Mouse (Mus musculus) G1E (cell line): Measurements from ENCODE around the gene Zdhhc4. TPM values are rescaled to one million over a fixed set of nuclear protein-coding genes. Genes with fewer than 3 reads are reported as not detected.

ENCODE experiments used
- ATAC-seq: 2 replicates; pipeline ENCODE4 v1.8.0; 2016; ENCODE audit warnings: mild to moderate bottlenecking; ENCODE audit not compliant: insufficient number of reproducible peaks, poor library complexity, low FRiP score, severe bottlenecking; ENCODE audit errors: extremely low read depth
- DNase-seq: peaks from one replicate; pipeline ENCODE4 v3.0.0; 2012; ENCODE audit warnings: low spot score
- H3K27me3 ChIP-seq: 2 replicates; pipeline ENCODE4 v1.6.1; 2012; ENCODE audit warnings: mild to moderate bottlenecking, low read length, inconsistent platforms; ENCODE audit not compliant: insufficient read depth
- H3K36me3 ChIP-seq: replicated peaks from 2 replicates; pipeline ENCODE3; 2012; ENCODE audit warnings: mild to moderate bottlenecking, inconsistent platforms
- H3K4me1 ChIP-seq: 2 replicates; pipeline ENCODE4 v1.6.1; 2012; ENCODE audit warnings: low read depth, low read length, inconsistent platforms, mixed read lengths; ENCODE audit not compliant: insufficient read depth
- H3K4me3 ChIP-seq: 2 replicates; pipeline ENCODE4 v1.5.1; 2012; ENCODE audit warnings: low read depth, mild to moderate bottlenecking, inconsistent platforms, low read length, moderate library complexity, mixed read lengths
- H3K9me3 ChIP-seq: replicated peaks from 2 replicates; pipeline ENCODE4 v1.6.1; 2012; ENCODE audit warnings: inconsistent platforms
- CTCF ChIP-seq: IDR thresholded peaks from 2 replicates; pipeline ENCODE4 v1.5.1; 2012; ENCODE audit warnings: low read depth, low read length, inconsistent platforms, mixed read lengths
- GATA1 ChIP-seq: IDR thresholded peaks from 2 replicates; pipeline ENCODE4 v1.6.1; 2012; ENCODE audit warnings: borderline replicate concordance, low read length, inconsistent platforms, mixed read lengths
- GATA2 ChIP-seq: IDR thresholded peaks from 2 replicates; pipeline ENCODE4 v1.6.1; 2012; ENCODE audit warnings: low read depth, low read length, inconsistent platforms, borderline replicate concordance
- POLR2AphosphoS5 ChIP-seq: IDR thresholded peaks from 2 replicates; pipeline ENCODE4 v1.6.1; 2012; ENCODE audit warnings: low read depth, low read length, inconsistent platforms; ENCODE audit not compliant: insufficient replicate concordance
- TAL1 ChIP-seq: conservative IDR thresholded peaks from 2 replicates; pipeline ENCODE4 v1.6.1; 2012; ENCODE audit warnings: low read depth, low read length, inconsistent platforms, mixed read lengths
- polyA plus RNA-seq: library from polyadenylated mRNA; stranded (reverse); fragments of >175 nt; gene quantifications from 2 replicates; pipeline ENCODE4 v1.2.3, GENCODE M21; 2012
- total RNA-seq, 2 experiments: library from RNA; stranded (forward) in 1 of 2; stranded (reverse) in 1 of 2; fragments of 200-1000 nt in 1 of 2; fragments of >200 nt in 1 of 2; fragmentation: Nextera tagmentation in 1 of 2; gene quantifications; 2 replicates each; pipeline ENCODE4 v1.2.3; 2014 to 2017

Gene Zdhhc4
- total and polyA plus RNA-seq, 3 experiments, result 45.6 to 68.7 (median 53.5) TPM

- DNase-seq (no peak), ATAC-seq (no peak)
- H3K4me3 ChIP-seq, result no peak overlapping the region
- H3K9me3 ChIP-seq, result no peaks in the 10 kb centered on the region
- peaks cover 9% of the 10 kb centered on the region for H3K36me3 ChIP-seq
- TF ChIP-seq CTCF (no peak), TAL1 (no peak), GATA2 (no peak), GATA1 (no peak), POLR2AphosphoS5 (no peak)
- peaks cover 4% of the 10 kb centered on the region for H3K27me3 ChIP-seq
- H3K4me1 ChIP-seq, result peaks cover 17% of the 10 kb centered on the region
Observed at GRCm38 (mm10) chr5:143334418-143335088, 5.5 kb upstream of the Zdhhc4 start.

GRCm38 (mm10) chr5:143333872-143334271 lies 4.8 kb upstream of the Zdhhc4 start:
- DNase-seq, result peak; percentile 39
- no peak for ATAC-seq
- Histone ChIP-seq H3K4me3 (no peak overlapping the region), H3K4me1 (peaks cover 17% of the 10 kb centered on the region), H3K27me3 (peaks cover 4% of the 10 kb centered on the region), H3K36me3 (peaks cover 9% of the 10 kb centered on the region), H3K9me3 (no peaks in the 10 kb centered on the region)
- TF ChIP-seq CTCF (peak; percentile 65), POLR2AphosphoS5 (no peak)

GRCm38 (mm10) chr5:143317288-143317610 lies 11.8 kb downstream of the Zdhhc4 start:
- Histone ChIP-seq H3K9me3 (no peaks in the 10 kb centered on the region), H3K4me3 (no peak overlapping the region), H3K4me1 (peaks cover 40% of the 10 kb centered on the region), H3K27me3 (no peaks in the 10 kb centered on the region), H3K36me3 (peaks cover 88% of the 10 kb centered on the region)
- TF ChIP-seq GATA1, result no peak
- no peak for TF ChIP-seq CTCF
- TF ChIP-seq GATA2, result no peak
- TF ChIP-seq POLR2AphosphoS5, result no peak
- TF ChIP-seq TAL1, result no peak
- ATAC-seq, result no peak
- no peak for DNase-seq

- H3K4me1 ChIP-seq, result peaks cover 43% of the 10 kb centered on the region
- peaks cover 88% of the 10 kb centered on the region for H3K36me3 ChIP-seq
- H3K4me3 ChIP-seq, result no peak overlapping the region
- ATAC-seq, result no peak
- no peak for DNase-seq
- H3K9me3 ChIP-seq, result no peaks in the 10 kb centered on the region
- no peaks in the 10 kb centered on the region for H3K27me3 ChIP-seq
- no peak for TF ChIP-seq POLR2AphosphoS5
- TF ChIP-seq GATA1, result no peak
- no peak for TF ChIP-seq CTCF
- no peak for TF ChIP-seq GATA2
- no peak for TF ChIP-seq TAL1
Observed at GRCm38 (mm10) chr5:143316605-143317287, 12.3 kb downstream of the Zdhhc4 start.

GRCm38 (mm10) chr5:143315514-143315888 lies 13.6 kb downstream of the Zdhhc4 start:
- Histone ChIP-seq H3K4me3 (peak overlapping the region; percentile 93; the same call in 1 of the 2 replicates), H3K36me3 (peaks cover 88% of the 10 kb centered on the region), H3K4me1 (peaks cover 51% of the 10 kb centered on the region), H3K9me3 (no peaks in the 10 kb centered on the region), H3K27me3 (no peaks in the 10 kb centered on the region)
- no peak for DNase-seq
- TF ChIP-seq POLR2AphosphoS5 (no peak), GATA1 (no peak), TAL1 (no peak)
- no peak for ATAC-seq

- DNase-seq (peak; percentile 83), ATAC-seq (peak; percentile 30; the same call in 1 of the 2 replicates)
- Histone ChIP-seq H3K4me3 (peak within 1 kb of the TSS; percentile 93), H3K4me1 (peaks cover 51% of the 10 kb centered on the region), H3K27me3 (no peaks in the 10 kb centered on the region), H3K36me3 (peaks cover 88% of the 10 kb centered on the region), H3K9me3 (no peaks in the 10 kb centered on the region)
- TF ChIP-seq GATA1 (no peak), CTCF (peak; percentile 74), POLR2AphosphoS5 (no peak), TAL1 (no peak)
Observed at GRCm38 (mm10) chr5:143314730-143315513, 14.1 kb downstream of the Zdhhc4 start, which contains the start of gene E130309D02Rik. Gene E130309D02Rik (minus strand): TSS chr5:143315360.
